Mouse (Mus musculus) layer of hippocampus, postnatal 36 days (tissue): ENCODE results near the gene Gm37240. TPM values are rescaled to one million over a fixed set of nuclear protein-coding genes. Genes with fewer than 3 reads are reported as not detected.
"Not testable (repeated sequence)": the region's sequence is repeated elsewhere in the genome, so short reads cannot be mapped to it uniquely, and the experiment has no call there.

Source experiments
- DNase-seq, 2 experiments: peaks; one replicate each; pipeline ENCODE4 v3.0.0; 2022
- total RNA-seq, 2 experiments: library from RNA; stranded (reverse); gene quantifications; 2 replicates each; pipeline ENCODE4 v1.2.3; 2021

The Gm37240 gene
- total RNA-seq, 2 experiments from 2014 or later: not detected

GRCm38 (mm10) chr3:84582023-84582912 is 1305.0 kb downstream of the Gm37240 start, which contains the start of gene Arfip1:
Arfip1 (minus strand) TSS chr3:84582625.
- peak; percentile 93 to 94 for DNase-seq

- no peak for DNase-seq
These were observed 1305.7 kb downstream of the Gm37240 start for GRCm38 (mm10) chr3:84581696-84582022.

GRCm38 (mm10) chr3:84580716-84581115 is 1306.6 kb downstream of the Gm37240 start:
- DNase-seq: no peak

GRCm38 (mm10) chr3:84570501-84570900 is 1316.8 kb downstream of the Gm37240 start:
- DNase-seq: no peak

GRCm38 (mm10) chr3:84569587-84569986 is 1317.7 kb downstream of the Gm37240 start:
- no peak for DNase-seq

GRCm38 (mm10) chr3:84568540-84568939 is 1318.8 kb downstream of the Gm37240 start:
- no peak for DNase-seq

- DNase-seq: no peak
These were observed 1323.9 kb downstream of the Gm37240 start for GRCm38 (mm10) chr3:84563415-84563814.

GRCm38 (mm10) chr3:84562911-84563310 is 1324.4 kb downstream of the Gm37240 start:
- DNase-seq: not testable (repeated sequence)

- DNase-seq: no peak
These were observed 1329.0 kb downstream of the Gm37240 start for GRCm38 (mm10) chr3:84558301-84558700.

GRCm38 (mm10) chr3:84555780-84556179 is 1331.5 kb downstream of the Gm37240 start:
- no peak for DNase-seq

GRCm38 (mm10) chr3:84547177-84547576 is 1340.1 kb downstream of the Gm37240 start:
- DNase-seq: no peak

GRCm38 (mm10) chr3:84542450-84542849 is 1344.9 kb downstream of the Gm37240 start:
- peak; percentile 14 to 42 for DNase-seq

GRCm38 (mm10) chr3:84541881-84542280 is 1345.4 kb downstream of the Gm37240 start:
- no peak for DNase-seq

- no peak for DNase-seq
These were observed 1346.7 kb downstream of the Gm37240 start for GRCm38 (mm10) chr3:84540640-84541039.

- no peak for DNase-seq
These were observed 1350.3 kb downstream of the Gm37240 start for GRCm38 (mm10) chr3:84536987-84537386.

- no peak for DNase-seq
These were observed 1354.1 kb downstream of the Gm37240 start for GRCm38 (mm10) chr3:84533227-84533626.

- no peak for DNase-seq
These were observed 1358.3 kb downstream of the Gm37240 start for GRCm38 (mm10) chr3:84529021-84529420.

- DNase-seq: no peak
These were observed 1362.4 kb downstream of the Gm37240 start for GRCm38 (mm10) chr3:84524952-84525351.

- no peak for DNase-seq
These were observed 1371.2 kb downstream of the Gm37240 start for GRCm38 (mm10) chr3:84516163-84516562.

- DNase-seq: no peak
These were observed 1374.4 kb downstream of the Gm37240 start for GRCm38 (mm10) chr3:84512774-84513515.

- no peak for DNase-seq
These were observed 1382.1 kb downstream of the Gm37240 start for GRCm38 (mm10) chr3:84505193-84505592.

- no peak for DNase-seq
These were observed 1383.0 kb downstream of the Gm37240 start for GRCm38 (mm10) chr3:84504291-84504690.

- DNase-seq: no peak
These were observed 1385.2 kb downstream of the Gm37240 start for GRCm38 (mm10) chr3:84502101-84502500.

- DNase-seq: no peak
These were observed 1386.8 kb downstream of the Gm37240 start for GRCm38 (mm10) chr3:84500491-84500890.
